Mouse (Mus musculus): ENCODE results near the gene Cd93. TPM values are rescaled to one million over a fixed set of nuclear protein-coding genes. Genes with fewer than 3 reads are reported as not detected.
A peak's percentile ranks its signal among the peaks of the same experiment; 100 is the strongest.

The Cd93 gene
- polyA plus RNA-seq, 1 experiment from 2014 or later: 40.2 TPM

DNA sequence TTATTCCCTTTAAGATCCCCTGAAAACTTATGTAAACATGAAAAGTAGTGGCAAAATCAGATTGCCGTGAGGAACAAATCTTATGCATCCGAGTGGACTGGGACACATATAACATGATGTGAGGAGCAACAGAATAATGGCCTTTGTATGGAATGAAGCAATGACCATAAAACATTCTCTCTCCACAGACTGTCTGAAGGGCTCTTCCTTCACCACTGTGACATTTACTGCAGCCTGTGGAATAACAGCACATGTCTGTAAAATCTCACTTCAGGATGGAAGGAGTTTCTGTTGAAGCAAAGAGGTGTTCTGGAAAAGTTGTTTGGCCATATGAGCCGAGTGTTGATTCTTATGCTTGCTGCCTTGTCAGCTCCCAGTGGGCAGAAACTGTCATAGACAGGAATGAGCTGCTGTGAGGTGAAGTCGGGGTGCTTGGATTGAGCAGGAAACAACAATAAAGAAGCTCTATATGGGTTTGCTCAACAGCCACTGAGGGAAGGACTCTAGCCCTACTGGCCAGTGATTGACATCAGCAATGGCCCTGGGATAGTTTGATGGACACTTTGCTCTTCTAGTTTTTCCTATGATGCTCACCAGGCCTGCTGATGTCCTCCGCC lies 32.6 kb upstream of the Cd93 start:
- H3K9me3 ChIP-seq (ENCODE audit: control insufficient read depth, low read length): no peaks in the 10 kb centered on the region
- no peaks in the 10 kb centered on the region for H3K36me3 ChIP-seq (ENCODE audit: control insufficient read depth, insufficient read depth, low read length)
- H3K9ac ChIP-seq (ENCODE audit: low read length): no peak overlapping the region
- no peak overlapping the region for H3K4me2 ChIP-seq (ENCODE audit: low read depth, low read length)
- WGBS: 54% methylated on average over 5 of the region's 5 CpGs
- ATAC-seq (ENCODE audit: low read depth): peak; percentile 89
- H3K4me3 ChIP-seq (ENCODE audit: low read length): no peak overlapping the region
- peak overlapping the region; percentile 47 for H3K27ac ChIP-seq (ENCODE audit: low read length)
- H3K4me1 ChIP-seq (replicated peaks; ENCODE audit: control insufficient read depth, insufficient read depth, low read length): peaks cover 4% of the 10 kb centered on the region
- no peaks in the 10 kb centered on the region for H3K27me3 ChIP-seq (ENCODE audit: control insufficient read depth, insufficient read depth, low read depth, low read length)

DNA sequence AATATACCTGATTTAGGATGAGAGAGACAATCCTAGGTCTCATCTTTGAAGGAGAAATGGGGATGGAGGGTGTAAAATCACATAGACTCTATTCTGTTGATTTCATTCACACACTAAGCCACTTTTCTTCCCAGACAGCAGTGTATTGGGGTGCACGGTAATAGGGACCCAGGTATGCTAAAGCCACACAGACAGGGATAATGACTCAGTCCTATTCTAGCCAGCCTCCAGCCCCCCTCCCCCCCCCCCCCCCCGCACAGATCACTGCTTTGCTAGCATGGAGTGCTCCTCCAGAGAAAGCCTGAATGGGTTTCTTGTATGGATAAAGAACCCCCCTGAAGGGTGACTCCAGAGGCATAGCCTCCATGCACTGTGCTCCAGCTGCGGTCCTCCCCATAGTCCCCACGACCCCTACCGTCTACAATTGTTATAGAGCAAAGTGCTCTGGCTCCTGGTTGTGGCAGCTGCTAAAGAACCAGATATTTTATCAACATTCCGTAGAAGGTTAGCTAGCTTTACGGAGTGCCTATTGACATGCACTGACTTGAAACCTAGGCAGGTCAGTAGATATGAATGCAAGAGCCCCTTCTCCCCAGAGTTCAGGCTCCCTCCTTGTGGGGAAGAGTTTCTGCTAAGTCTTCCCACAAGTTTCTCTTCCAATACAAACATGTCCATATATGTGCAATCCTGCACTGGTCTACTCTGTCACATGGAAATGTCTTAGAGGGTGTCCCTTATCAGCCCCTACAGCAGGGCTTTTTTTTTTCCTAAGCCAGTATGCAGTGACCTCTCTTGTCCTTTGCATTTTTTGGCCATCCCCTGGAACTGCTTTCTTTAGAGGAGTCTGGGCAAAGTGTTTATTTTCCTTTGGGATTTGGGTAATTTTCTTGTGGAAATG lies 26.2 kb upstream of the Cd93 start:
- Histone ChIP-seq H3K27me3 (ENCODE audit: control insufficient read depth, insufficient read depth, low read depth, low read length) (no peaks in the 10 kb centered on the region), H3K4me3 (ENCODE audit: low read length) (no peak overlapping the region), H3K36me3 (ENCODE audit: control insufficient read depth, insufficient read depth, low read length) (no peaks in the 10 kb centered on the region), H3K27ac (ENCODE audit: low read length) (peak overlapping the region; percentile 51), H3K9ac (ENCODE audit: low read length) (no peak overlapping the region), H3K4me1 (replicated peaks; ENCODE audit: control insufficient read depth, insufficient read depth, low read length) (0 out of 2 replicates have a peak, but pooled peaks cover 3% of the 10 kb centered on the region), H3K9me3 (ENCODE audit: control insufficient read depth, low read length) (no peaks in the 10 kb centered on the region), H3K4me2 (ENCODE audit: low read depth, low read length) (no peak overlapping the region)
- 20% methylated on average over 6 of the region's 7 CpGs for WGBS
- ATAC-seq (ENCODE audit: low read depth): peak; percentile 90

DNA sequence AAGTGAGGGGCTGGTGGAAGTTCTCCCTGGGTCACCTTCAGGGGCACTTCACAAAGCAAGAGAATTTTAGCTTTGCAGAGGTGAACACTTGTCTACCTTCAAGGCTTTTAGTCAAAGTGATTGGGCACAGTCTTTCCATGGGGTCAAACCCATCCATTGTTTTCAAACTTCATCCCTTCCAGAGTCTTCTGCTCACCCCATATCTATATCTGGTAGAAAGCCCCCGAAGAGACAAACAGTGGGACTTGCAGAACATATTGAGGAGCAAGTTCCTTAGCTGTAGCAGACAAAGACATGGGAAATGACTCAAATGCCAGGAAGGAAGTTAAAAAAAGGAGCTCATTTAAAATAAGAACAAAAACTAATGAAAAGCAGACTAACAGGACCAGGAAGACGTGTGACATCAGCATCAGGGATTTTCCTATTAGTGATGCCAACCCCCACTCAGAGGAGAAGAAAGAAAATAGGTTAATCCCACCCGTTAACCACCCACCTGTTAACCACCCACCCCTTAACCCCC lies 24.6 kb upstream of the Cd93 start:
- Histone ChIP-seq H3K4me2 (ENCODE audit: low read depth, low read length) (no peak overlapping the region), H3K27me3 (ENCODE audit: control insufficient read depth, insufficient read depth, low read depth, low read length) (no peaks in the 10 kb centered on the region), H3K9me3 (ENCODE audit: control insufficient read depth, low read length) (no peaks in the 10 kb centered on the region), H3K27ac (ENCODE audit: low read length) (no peak overlapping the region), H3K4me1 (replicated peaks; ENCODE audit: control insufficient read depth, insufficient read depth, low read length) (0 out of 2 replicates have a peak, but pooled peaks cover 3% of the 10 kb centered on the region), H3K9ac (ENCODE audit: low read length) (no peak overlapping the region), H3K4me3 (ENCODE audit: low read length) (no peak overlapping the region), H3K36me3 (ENCODE audit: control insufficient read depth, insufficient read depth, low read length) (no peaks in the 10 kb centered on the region)
- ATAC-seq (ENCODE audit: low read depth): no peak
- 72% methylated on average over 3 of the region's 3 CpGs for WGBS

DNA sequence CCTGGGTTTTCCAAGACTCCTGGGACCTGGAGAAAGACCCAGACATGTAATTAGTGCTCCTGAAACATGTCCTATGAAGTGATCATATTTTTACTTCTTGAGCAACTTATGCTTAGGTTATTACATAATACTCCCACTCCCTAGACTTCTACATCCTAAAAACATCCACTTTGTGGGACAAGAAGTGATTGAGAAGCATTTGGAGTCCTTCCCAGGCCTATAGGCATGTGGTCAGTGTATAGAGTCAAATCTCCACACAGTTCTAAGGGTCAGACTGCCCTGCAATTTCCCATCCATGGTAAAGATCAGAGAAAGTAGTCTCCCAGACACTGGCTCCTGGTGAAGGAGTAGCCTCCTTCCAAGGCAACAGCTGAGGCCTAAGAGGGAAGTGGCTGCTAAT lies 12.0 kb upstream of the Cd93 start:
- Histone ChIP-seq H3K27ac (ENCODE audit: low read length) (0 out of 2 replicates have a peak overlapping the region, but pooled peaks have one; percentile 2), H3K9me3 (ENCODE audit: control insufficient read depth, low read length) (no peaks in the 10 kb centered on the region; the same call in 1 of the 2 replicates), H3K27me3 (ENCODE audit: control insufficient read depth, insufficient read depth, low read depth, low read length) (no peaks in the 10 kb centered on the region), H3K4me2 (ENCODE audit: low read depth, low read length) (no peak overlapping the region), H3K4me3 (ENCODE audit: low read length) (no peak overlapping the region), H3K4me1 (replicated peaks; ENCODE audit: control insufficient read depth, insufficient read depth, low read length) (peaks cover 12% of the 10 kb centered on the region), H3K36me3 (ENCODE audit: control insufficient read depth, insufficient read depth, low read length) (no peaks in the 10 kb centered on the region), H3K9ac (ENCODE audit: low read length) (no peak overlapping the region)
- 0 out of 2 replicates have a peak, but pooled peaks have one; percentile 24 for ATAC-seq (ENCODE audit: low read depth)

DNA sequence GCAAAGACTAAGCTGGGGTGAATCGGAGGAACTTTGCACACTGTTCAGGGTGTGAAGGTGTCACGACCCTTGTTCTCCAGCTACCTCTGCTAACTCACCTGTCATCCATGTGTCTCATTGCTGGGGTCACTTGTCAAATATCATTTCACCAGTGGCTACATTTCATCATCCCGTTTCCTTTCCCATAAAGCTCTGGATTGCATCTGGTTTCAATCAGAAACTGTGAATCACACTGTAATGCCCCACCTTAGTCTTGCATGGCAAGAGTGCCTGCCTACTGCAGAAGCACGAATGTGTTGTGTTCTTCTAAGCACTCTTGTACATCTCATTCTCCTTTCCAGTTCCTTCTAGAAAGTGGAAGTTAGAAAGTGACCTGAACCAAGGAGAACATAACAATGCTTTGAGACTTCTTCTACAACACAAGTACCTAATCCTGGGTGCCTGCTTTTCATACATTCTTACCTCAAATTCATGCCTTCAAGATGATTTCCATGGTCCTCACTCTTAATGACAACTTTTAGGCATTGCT lies 10.7 kb upstream of the Cd93 start:
- WGBS: 80% methylated on average over 4 of the region's 4 CpGs
- Histone ChIP-seq H3K36me3 (ENCODE audit: control insufficient read depth, insufficient read depth, low read length) (no peaks in the 10 kb centered on the region), H3K27ac (ENCODE audit: low read length) (peak overlapping the region; percentile 20), H3K4me1 (replicated peaks; ENCODE audit: control insufficient read depth, insufficient read depth, low read length) (peaks cover 12% of the 10 kb centered on the region), H3K4me3 (ENCODE audit: low read length) (no peak overlapping the region), H3K4me2 (ENCODE audit: low read depth, low read length) (no peak overlapping the region), H3K9ac (ENCODE audit: low read length) (no peak overlapping the region), H3K27me3 (ENCODE audit: control insufficient read depth, insufficient read depth, low read depth, low read length) (no peaks in the 10 kb centered on the region), H3K9me3 (ENCODE audit: control insufficient read depth, low read length) (no peaks in the 10 kb centered on the region)
- no peak for ATAC-seq (ENCODE audit: low read depth)

DNA sequence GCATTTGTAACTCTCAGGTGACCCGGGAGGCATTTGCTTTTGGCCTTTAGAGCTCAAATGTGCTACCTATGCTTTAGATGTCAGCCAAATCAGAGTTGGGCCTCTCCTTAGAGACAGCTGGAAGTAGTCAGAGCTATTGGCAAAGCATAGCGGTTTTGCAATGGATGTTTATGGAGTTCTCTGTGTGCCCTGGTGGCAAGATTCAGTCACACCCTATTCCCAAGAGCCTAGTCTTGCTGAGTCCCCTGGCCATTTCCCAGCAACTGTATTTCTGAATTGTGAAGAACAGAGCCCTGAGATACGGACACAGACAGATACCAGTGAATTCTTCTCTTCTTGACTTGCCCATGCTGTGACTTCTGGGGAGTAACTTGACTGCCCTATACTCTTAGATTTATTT lies 9.7 kb upstream of the Cd93 start:
- no peak overlapping the region for H3K4me2 ChIP-seq (ENCODE audit: low read depth, low read length)
- no peaks in the 10 kb centered on the region for H3K9me3 ChIP-seq (ENCODE audit: control insufficient read depth, low read length)
- peaks cover 12% of the 10 kb centered on the region for H3K4me1 ChIP-seq (replicated peaks; ENCODE audit: control insufficient read depth, insufficient read depth, low read length)
- peak; percentile 83 for ATAC-seq (ENCODE audit: low read depth)
- no peaks in the 10 kb centered on the region for H3K27me3 ChIP-seq (ENCODE audit: control insufficient read depth, insufficient read depth, low read depth, low read length)
- H3K9ac ChIP-seq (ENCODE audit: low read length): no peak overlapping the region
- WGBS: 58% methylated on average over 3 of the region's 3 CpGs
- no peaks in the 10 kb centered on the region for H3K36me3 ChIP-seq (ENCODE audit: control insufficient read depth, insufficient read depth, low read length)
- H3K4me3 ChIP-seq (ENCODE audit: low read length): no peak overlapping the region
- H3K27ac ChIP-seq (ENCODE audit: low read length): peak overlapping the region; percentile 63

DNA sequence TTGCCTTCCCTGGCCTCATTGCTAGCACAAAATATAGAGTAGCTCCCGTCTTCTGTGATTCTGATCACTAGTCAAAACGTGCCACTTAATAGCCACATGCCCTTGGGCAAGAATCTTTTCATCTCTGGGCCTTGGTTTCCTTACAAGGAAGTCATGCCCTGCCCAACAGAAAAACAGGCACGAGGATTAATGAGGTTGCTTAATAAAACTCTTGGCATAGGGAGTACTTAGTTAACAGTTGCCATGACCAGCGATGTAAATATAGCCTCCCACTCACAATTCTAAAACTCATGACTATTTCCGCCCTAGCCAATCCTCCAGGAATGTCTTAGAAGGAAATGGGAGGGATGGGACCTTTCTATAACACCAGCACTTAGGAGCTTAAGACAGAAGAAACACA lies 8.1 kb upstream of the Cd93 start:
- Histone ChIP-seq H3K27me3 (ENCODE audit: control insufficient read depth, insufficient read depth, low read depth, low read length) (no peaks in the 10 kb centered on the region), H3K36me3 (ENCODE audit: control insufficient read depth, insufficient read depth, low read length) (no peaks in the 10 kb centered on the region), H3K9ac (ENCODE audit: low read length) (no peak overlapping the region), H3K4me3 (ENCODE audit: low read length) (no peak overlapping the region), H3K4me1 (replicated peaks; ENCODE audit: control insufficient read depth, insufficient read depth, low read length) (peaks cover 14% of the 10 kb centered on the region), H3K27ac (ENCODE audit: low read length) (peak overlapping the region; percentile 58; the same call in 1 of the 2 replicates), H3K4me2 (ENCODE audit: low read depth, low read length) (no peak overlapping the region), H3K9me3 (ENCODE audit: control insufficient read depth, low read length) (no peaks in the 10 kb centered on the region)
- peak; percentile 19 for ATAC-seq (ENCODE audit: low read depth)
- WGBS: 61% methylated on average over 5 of the region's 5 CpGs

DNA sequence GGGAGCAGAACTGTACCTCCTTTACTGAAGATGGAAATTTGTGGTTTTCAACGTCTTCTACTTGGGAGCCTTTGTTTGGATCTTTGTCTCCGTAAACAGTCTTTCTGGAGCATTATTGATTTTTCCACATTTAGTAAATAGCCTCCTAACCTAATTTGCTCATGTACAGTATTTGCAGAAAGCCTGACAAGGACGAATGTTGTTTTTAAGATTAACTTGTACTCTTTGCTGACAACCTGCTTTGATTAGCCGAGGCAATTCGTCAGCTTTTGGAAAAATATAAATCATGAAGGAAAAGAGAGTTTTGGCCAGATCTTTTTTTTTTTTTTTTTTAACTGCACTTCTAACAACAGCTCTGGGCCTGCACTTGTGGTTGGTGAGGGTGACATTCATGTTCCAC lies 7.3 kb upstream of the Cd93 start:
- H3K9ac ChIP-seq (ENCODE audit: low read length): no peak overlapping the region
- no peaks in the 10 kb centered on the region for H3K36me3 ChIP-seq (ENCODE audit: control insufficient read depth, insufficient read depth, low read length)
- no peak overlapping the region for H3K4me3 ChIP-seq (ENCODE audit: low read length)
- H3K9me3 ChIP-seq (ENCODE audit: control insufficient read depth, low read length): no peaks in the 10 kb centered on the region
- no peak for ATAC-seq (ENCODE audit: low read depth)
- no peak overlapping the region for H3K27ac ChIP-seq (ENCODE audit: low read length)
- no peaks in the 10 kb centered on the region for H3K27me3 ChIP-seq (ENCODE audit: control insufficient read depth, insufficient read depth, low read depth, low read length)
- H3K4me2 ChIP-seq (ENCODE audit: low read depth, low read length): no peak overlapping the region
- H3K4me1 ChIP-seq (replicated peaks; ENCODE audit: control insufficient read depth, insufficient read depth, low read length): peaks cover 14% of the 10 kb centered on the region
- WGBS: 59% methylated on average over 5 of the region's 5 CpGs

DNA sequence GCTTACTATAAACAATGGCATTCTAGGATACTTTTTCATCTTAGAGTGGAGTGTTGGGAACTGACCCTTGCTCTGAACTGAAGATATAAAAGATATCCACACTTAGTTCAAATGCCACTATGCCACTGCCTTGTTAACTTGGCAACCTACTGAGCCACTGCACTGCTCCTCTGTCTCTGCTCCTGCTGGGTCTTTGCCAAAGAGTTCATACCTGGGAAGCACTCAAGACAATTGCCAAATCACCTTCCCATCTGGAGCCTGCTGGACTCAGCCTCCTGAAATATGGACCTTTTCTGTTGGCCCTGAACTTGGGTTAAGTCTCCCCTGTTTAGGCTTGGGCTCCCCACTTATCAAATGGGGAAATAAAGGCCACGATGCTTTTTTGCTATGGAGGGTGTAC lies 6.3 kb upstream of the Cd93 start:
- H3K36me3 ChIP-seq (ENCODE audit: control insufficient read depth, insufficient read depth, low read length): no peaks in the 10 kb centered on the region
- H3K4me3 ChIP-seq (ENCODE audit: low read length): no peak overlapping the region
- H3K4me1 ChIP-seq (replicated peaks; ENCODE audit: control insufficient read depth, insufficient read depth, low read length): peaks cover 14% of the 10 kb centered on the region
- no peak overlapping the region for H3K27ac ChIP-seq (ENCODE audit: low read length)
- ATAC-seq (ENCODE audit: low read depth): no peak
- no peaks in the 10 kb centered on the region for H3K27me3 ChIP-seq (ENCODE audit: control insufficient read depth, insufficient read depth, low read depth, low read length)
- WGBS: 89% methylated on average over 1 of the region's 1 CpGs
- H3K4me2 ChIP-seq (ENCODE audit: low read depth, low read length): no peak overlapping the region
- no peak overlapping the region for H3K9ac ChIP-seq (ENCODE audit: low read length)
- no peaks in the 10 kb centered on the region for H3K9me3 ChIP-seq (ENCODE audit: control insufficient read depth, low read length)

Data from lung, embryonic 16.5 days (tissue).